Mouse (Mus musculus): Measurements from ENCODE around the gene Plekha7. TPM values are rescaled to one million over a fixed set of nuclear protein-coding genes. Genes with fewer than 3 reads are reported as not detected.
"Not testable (repeated sequence)": the region's sequence is repeated elsewhere in the genome, so short reads cannot be mapped to it uniquely, and the experiment has no call there.

The Plekha7 gene
- polyA plus RNA-seq, 1 experiment from 2014 or later, result 18.7 TPM

DNA sequence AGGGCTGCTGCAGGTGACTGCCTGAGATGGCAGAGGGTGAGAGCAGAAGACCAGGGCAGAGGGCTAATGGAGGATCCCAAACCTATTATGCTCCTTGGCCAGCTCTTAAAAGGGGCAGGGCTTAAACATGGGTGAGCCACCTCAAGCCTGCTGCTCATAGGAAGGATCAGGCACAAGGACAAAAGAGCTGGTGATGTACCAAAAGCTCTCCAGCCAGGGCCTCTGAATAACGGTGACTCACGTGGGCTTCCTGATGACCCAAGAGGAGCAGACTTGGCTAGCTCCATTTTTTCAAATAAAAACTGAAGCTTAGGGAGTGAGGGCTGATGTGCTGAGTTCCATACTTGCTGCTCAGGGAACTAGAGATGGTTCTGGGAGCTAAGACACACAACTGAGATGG, 192.2 kb downstream of the Plekha7 start:
- no peak for ATAC-seq
- Histone ChIP-seq H3K4me2 (ENCODE audit: low read depth, low read length) (no peak overlapping the region), H3K36me3 (ENCODE audit: control insufficient read depth, insufficient read depth, low read length) (no peaks in the 10 kb centered on the region), H3K4me3 (ENCODE audit: low read length) (no peak overlapping the region), H3K27me3 (replicated peaks; ENCODE audit: control insufficient read depth, insufficient read depth, low read length) (no peaks in the 10 kb centered on the region), H3K9ac (ENCODE audit: low read depth, low read length) (no peak overlapping the region), H3K4me1 (ENCODE audit: control insufficient read depth, insufficient read depth, low read length) (no peaks in the 10 kb centered on the region), H3K9me3 (ENCODE audit: control insufficient read depth, low read length) (no peaks in the 10 kb centered on the region), H3K27ac (ENCODE audit: low read length) (no peak overlapping the region)
- 86% methylated on average over 2 of the region's 2 CpGs for WGBS

DNA sequence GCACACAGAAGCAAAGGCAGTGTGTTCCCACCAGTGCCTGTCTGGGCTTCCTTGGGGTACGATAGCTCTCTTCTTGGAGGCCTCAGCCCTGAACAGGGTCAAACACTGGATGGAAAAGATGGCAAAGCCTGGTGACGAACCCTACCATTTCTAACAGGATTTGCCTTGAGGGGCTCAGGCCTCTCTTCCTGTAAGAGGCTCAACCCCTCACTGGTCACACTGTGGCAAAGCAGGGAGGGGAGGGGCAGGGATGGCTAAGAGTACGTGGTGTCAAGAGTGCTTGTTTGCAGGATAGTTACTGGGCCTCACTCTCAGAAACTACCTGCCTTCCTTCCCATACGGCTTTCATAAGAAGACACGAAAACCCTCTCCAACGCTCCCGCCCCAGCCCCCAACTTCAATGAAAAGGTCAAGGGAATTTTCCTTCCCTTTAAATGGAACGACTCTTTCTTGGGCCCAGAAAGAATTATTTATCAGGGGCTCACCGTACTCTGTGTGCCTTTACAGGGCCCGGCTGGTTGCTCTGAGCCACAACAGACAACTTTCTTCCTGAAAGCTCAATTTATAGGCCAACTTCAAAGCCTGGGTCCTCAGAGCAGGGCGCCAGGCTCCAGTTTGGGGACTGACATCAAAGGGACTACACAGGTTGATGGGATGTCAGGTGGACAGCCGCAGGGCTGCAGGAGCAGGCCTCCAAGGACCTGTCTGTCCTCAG, 192.8 kb downstream of the Plekha7 start:
- Histone ChIP-seq H3K27ac (ENCODE audit: low read length) (no peak overlapping the region), H3K36me3 (ENCODE audit: control insufficient read depth, insufficient read depth, low read length) (no peaks in the 10 kb centered on the region), H3K4me2 (ENCODE audit: low read depth, low read length) (no peak overlapping the region), H3K4me1 (ENCODE audit: control insufficient read depth, insufficient read depth, low read length) (no peaks in the 10 kb centered on the region), H3K27me3 (replicated peaks; ENCODE audit: control insufficient read depth, insufficient read depth, low read length) (no peaks in the 10 kb centered on the region), H3K9ac (ENCODE audit: low read depth, low read length) (no peak overlapping the region), H3K4me3 (ENCODE audit: low read length) (no peak overlapping the region), H3K9me3 (ENCODE audit: control insufficient read depth, low read length) (no peaks in the 10 kb centered on the region)
- no peak for ATAC-seq
- WGBS, result 69% methylated on average over 12 of the region's 12 CpGs

DNA sequence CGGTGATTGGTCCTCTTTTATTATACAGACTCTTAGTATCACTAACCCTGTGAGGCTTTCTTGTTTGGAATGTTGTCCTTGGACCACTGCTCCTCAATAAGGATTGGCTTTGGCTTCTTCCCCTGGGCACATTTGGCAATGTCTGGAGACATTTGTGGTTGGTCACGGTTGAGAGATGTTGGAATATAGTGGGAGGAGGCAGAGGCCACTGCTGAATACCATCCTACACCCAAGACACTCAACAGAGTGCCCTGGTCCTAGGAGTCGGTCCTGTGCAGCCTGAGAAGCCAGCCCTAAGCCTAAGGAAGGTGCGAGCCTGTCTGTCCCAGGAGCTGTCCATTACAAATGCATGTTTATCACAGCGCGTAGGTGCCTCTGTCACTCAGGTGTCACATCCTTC, 196.6 kb downstream of the Plekha7 start:
- H3K9ac ChIP-seq (ENCODE audit: low read depth, low read length), result no peak overlapping the region
- H3K27me3 ChIP-seq (replicated peaks; ENCODE audit: control insufficient read depth, insufficient read depth, low read length), result no peaks in the 10 kb centered on the region
- no peak overlapping the region for H3K27ac ChIP-seq (ENCODE audit: low read length)
- H3K36me3 ChIP-seq (ENCODE audit: control insufficient read depth, insufficient read depth, low read length), result no peaks in the 10 kb centered on the region; the same call in 1 of the 2 replicates
- no peak overlapping the region for H3K4me3 ChIP-seq (ENCODE audit: low read length)
- 85% methylated on average over 6 of the region's 6 CpGs for WGBS
- no peak overlapping the region for H3K4me2 ChIP-seq (ENCODE audit: low read depth, low read length)
- no peaks in the 10 kb centered on the region for H3K4me1 ChIP-seq (ENCODE audit: control insufficient read depth, insufficient read depth, low read length)
- no peaks in the 10 kb centered on the region for H3K9me3 ChIP-seq (ENCODE audit: control insufficient read depth, low read length)
- ATAC-seq, result no peak

DNA sequence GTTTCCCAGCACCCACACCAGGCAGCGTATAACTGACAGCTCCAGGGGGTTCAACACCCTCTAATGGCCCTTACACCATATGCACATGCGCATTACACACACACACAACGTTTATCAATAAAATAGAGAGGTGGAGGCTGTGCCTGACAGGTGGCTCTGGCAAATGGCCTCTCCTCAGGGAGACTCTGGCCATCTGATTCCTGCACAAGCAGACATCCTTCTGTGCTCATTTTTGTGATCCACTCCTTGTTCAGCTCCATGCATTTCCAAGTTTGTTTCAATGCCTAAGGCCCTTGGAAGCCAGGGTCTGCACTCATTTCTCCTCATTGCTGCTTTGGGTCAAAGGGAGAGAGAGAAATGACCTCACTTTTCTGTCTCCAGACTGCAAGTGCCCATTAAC, 197.5 kb downstream of the Plekha7 start:
- ATAC-seq, result no peak
- Histone ChIP-seq H3K27ac (ENCODE audit: low read length) (no peak overlapping the region), H3K36me3 (ENCODE audit: control insufficient read depth, insufficient read depth, low read length) (no peaks in the 10 kb centered on the region; the same call in 1 of the 2 replicates), H3K27me3 (replicated peaks; ENCODE audit: control insufficient read depth, insufficient read depth, low read length) (no peaks in the 10 kb centered on the region), H3K9me3 (ENCODE audit: control insufficient read depth, low read length) (no peaks in the 10 kb centered on the region), H3K4me3 (ENCODE audit: low read length) (no peak overlapping the region), H3K9ac (ENCODE audit: low read depth, low read length) (no peak overlapping the region), H3K4me1 (ENCODE audit: control insufficient read depth, insufficient read depth, low read length) (no peaks in the 10 kb centered on the region), H3K4me2 (ENCODE audit: low read depth, low read length) (no peak overlapping the region)
- 64% methylated on average over 3 of the region's 3 CpGs for WGBS

DNA sequence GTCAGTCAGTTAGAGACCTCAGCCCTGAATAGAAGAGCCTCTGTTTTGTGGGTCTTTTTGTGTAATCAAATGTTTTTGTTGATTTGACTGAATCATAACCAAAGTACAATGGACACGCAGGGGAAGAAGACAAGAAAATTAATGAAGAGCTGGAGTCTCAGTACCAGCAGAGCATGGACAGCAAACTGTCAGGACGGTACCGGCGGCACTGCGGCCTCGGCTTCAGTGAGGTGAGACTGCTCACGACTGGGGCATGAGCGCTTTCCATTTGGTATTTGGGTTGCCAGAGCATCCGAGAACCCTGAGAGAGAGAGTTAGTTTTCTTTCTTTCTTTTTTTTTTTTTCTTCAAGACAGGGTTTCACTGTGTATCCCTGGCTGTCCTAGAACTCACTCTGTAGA, 205.1 kb downstream of the Plekha7 start:
- WGBS, result 93% methylated on average over 9 of the region's 9 CpGs
- no peak for ATAC-seq
- no peak overlapping the region for H3K9ac ChIP-seq (ENCODE audit: low read depth, low read length)
- no peak overlapping the region for H3K4me3 ChIP-seq (ENCODE audit: low read length)
- no peaks in the 10 kb centered on the region for H3K27me3 ChIP-seq (replicated peaks; ENCODE audit: control insufficient read depth, insufficient read depth, low read length)
- no peaks in the 10 kb centered on the region for H3K4me1 ChIP-seq (ENCODE audit: control insufficient read depth, insufficient read depth, low read length)
- H3K36me3 ChIP-seq (ENCODE audit: control insufficient read depth, insufficient read depth, low read length), result peaks cover 12% of the 10 kb centered on the region
- no peaks in the 10 kb centered on the region for H3K9me3 ChIP-seq (ENCODE audit: control insufficient read depth, low read length)
- H3K27ac ChIP-seq (ENCODE audit: low read length), result no peak overlapping the region
- H3K4me2 ChIP-seq (ENCODE audit: low read depth, low read length), result no peak overlapping the region

DNA sequence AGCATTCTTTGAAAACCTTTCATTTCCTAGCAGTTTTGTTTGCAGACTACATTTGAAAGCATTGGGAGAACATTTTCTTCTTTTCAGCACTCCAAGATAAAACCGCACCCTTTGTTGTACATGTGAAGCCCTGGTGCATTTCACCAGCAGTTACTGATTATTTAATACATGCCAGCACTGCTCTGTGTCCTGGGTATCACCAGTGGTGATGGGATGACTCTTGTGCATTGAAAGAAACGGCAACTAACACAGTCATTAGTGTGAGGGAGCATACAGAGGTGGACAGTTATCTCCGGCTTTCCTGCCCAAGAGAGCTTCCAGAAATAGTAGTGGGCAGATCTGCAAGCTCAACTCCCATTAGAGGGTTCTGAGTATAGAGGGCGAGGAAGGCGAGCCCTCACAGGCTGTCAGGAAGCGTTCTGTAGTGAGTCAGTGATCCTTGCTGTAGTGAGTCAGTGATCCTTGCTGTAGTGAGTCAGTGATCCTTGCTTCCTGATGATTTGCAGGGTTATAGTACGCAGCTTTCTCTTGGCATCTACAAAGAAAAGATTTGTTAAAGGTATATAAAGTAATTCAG, 208.1 kb downstream of the Plekha7 start:
- H3K4me1 ChIP-seq (ENCODE audit: control insufficient read depth, insufficient read depth, low read length), result peaks cover 3% of the 10 kb centered on the region
- no peak for ATAC-seq
- WGBS, result 85% methylated on average over 7 of the region's 7 CpGs

DNA sequence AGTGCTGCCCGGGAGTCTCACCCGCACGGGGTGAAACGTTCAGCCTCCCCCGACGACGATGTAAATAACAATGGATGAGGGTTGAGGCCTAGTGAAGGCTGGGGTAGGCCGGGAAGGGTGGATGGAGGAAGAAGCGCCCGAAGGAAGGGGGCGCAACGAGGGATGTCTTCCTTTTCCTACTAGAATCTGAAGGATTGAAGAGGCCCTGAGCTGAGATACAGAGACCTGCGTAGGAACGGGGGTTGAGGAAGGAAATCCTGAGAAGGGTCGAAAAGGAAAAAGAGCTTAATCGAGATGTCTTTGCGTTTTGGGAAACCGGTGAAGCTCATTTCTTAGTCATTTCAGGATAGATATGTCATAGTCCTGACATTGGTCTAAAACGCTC, 214.7 kb downstream of the Plekha7 start:
- Histone ChIP-seq H3K27me3 (replicated peaks; ENCODE audit: control insufficient read depth, insufficient read depth, low read length) (no peaks in the 10 kb centered on the region), H3K4me3 (ENCODE audit: low read length) (peak overlapping the region; percentile 65), H3K9ac (ENCODE audit: low read depth, low read length) (peak overlapping the region; percentile 80), H3K4me2 (ENCODE audit: low read depth, low read length) (peak overlapping the region; percentile 84), H3K27ac (ENCODE audit: low read length) (peak overlapping the region; percentile 85), H3K4me1 (ENCODE audit: control insufficient read depth, insufficient read depth, low read length) (peaks cover 10% of the 10 kb centered on the region), H3K9me3 (ENCODE audit: control insufficient read depth, low read length) (no peaks in the 10 kb centered on the region), H3K36me3 (ENCODE audit: control insufficient read depth, insufficient read depth, low read length) (no peaks in the 10 kb centered on the region)
- peak; percentile 89 for ATAC-seq
- 0% methylated on average over 19 of the region's 19 CpGs for WGBS

More for the DNA sequence above, 208.1 kb downstream of the Plekha7 start:
- Histone ChIP-seq H3K4me3 (ENCODE audit: low read length) (no peak overlapping the region), H3K36me3 (ENCODE audit: control insufficient read depth, insufficient read depth, low read length) (peaks cover 12% of the 10 kb centered on the region), H3K4me2 (ENCODE audit: low read depth, low read length) (no peak overlapping the region), H3K27ac (ENCODE audit: low read length) (no peak overlapping the region), H3K9me3 (ENCODE audit: control insufficient read depth, low read length) (no peaks in the 10 kb centered on the region), H3K9ac (ENCODE audit: low read depth, low read length) (no peak overlapping the region), H3K27me3 (replicated peaks; ENCODE audit: control insufficient read depth, insufficient read depth, low read length) (no peaks in the 10 kb centered on the region)

DNA sequence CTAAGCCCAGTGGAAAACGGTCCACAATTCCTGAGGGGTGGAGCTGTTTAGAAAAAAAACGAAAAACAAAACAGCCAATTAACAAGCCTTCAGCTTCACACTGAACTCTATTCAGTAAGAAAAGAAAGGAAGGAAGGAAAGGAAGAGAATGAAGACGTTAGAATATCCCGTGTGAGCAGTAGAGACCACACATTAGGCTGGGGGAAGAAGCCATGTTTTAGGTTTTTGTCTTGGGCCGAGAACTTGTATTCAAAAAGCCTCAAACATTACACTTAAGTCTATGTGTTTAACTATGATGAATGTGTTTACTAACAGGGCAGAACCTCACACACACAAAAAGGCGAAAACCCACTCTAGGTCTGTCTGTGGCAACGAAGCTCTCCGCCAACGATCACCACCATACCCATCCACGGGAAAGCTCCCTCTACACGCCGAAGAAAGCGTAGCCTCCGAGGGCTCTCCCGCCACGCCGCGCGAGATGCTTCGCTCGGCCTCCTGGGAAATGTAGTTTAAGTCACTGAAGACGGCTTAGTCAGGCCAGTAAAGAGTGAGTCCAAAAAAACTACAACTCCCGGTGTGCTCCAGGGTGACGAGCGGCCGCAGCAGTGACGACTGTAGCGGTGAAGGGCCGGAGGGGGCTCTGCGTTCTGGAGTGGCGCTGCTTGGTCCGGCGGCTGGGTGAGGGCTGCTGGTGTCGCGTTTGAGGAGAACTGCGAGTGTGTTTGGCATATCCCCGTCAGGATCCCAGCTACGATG, 215.3 kb downstream of the Plekha7 start:
- Histone ChIP-seq H3K4me3 (ENCODE audit: low read length) (peak overlapping the region; percentile 65), H3K9me3 (ENCODE audit: control insufficient read depth, low read length) (no peaks in the 10 kb centered on the region), H3K4me1 (ENCODE audit: control insufficient read depth, insufficient read depth, low read length) (peaks cover 10% of the 10 kb centered on the region), H3K27ac (ENCODE audit: low read length) (peak overlapping the region; percentile 85), H3K9ac (ENCODE audit: low read depth, low read length) (peak overlapping the region; percentile 80), H3K4me2 (ENCODE audit: low read depth, low read length) (peak overlapping the region; percentile 84), H3K36me3 (ENCODE audit: control insufficient read depth, insufficient read depth, low read length) (no peaks in the 10 kb centered on the region), H3K27me3 (replicated peaks; ENCODE audit: control insufficient read depth, insufficient read depth, low read length) (no peaks in the 10 kb centered on the region)
- WGBS, result under 1% methylated on average over 38 of the region's 38 CpGs
- peak; percentile 100 for ATAC-seq

DNA sequence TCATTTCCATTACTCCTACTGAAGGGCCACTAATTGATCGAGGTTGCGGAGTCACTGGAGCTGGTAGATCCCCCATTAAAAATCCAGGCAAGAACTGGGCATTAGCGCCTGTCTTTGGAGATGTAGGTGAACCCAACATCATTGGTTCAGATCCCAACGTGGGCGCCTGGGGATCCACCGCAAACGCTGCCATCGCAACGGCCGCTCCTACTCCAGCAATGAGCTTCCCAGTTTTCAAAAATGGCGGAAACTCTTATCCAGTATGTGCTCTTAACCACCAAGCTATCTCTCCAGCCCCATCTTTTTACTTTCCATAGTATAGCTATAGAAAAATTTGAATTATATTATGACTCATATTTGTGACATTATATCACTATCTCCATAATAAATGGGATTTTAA, 223.8 kb downstream of the Plekha7 start, which contains the start of gene Gm4353:
TSS of gene Gm4353 (minus strand) at position 270 of the 400 bp plus-strand sequence.
- 97% methylated on average over 11 of the region's 11 CpGs for WGBS
- not testable (repeated sequence) for H3K4me1 ChIP-seq (ENCODE audit: control insufficient read depth, insufficient read depth, low read length); ATAC-seq; H3K27ac ChIP-seq (ENCODE audit: low read length); H3K9me3 ChIP-seq (ENCODE audit: control insufficient read depth, low read length); H3K27me3 ChIP-seq (replicated peaks; ENCODE audit: control insufficient read depth, insufficient read depth, low read length); H3K36me3 ChIP-seq (ENCODE audit: control insufficient read depth, insufficient read depth, low read length); H3K4me3 ChIP-seq (ENCODE audit: low read length); H3K9ac ChIP-seq (ENCODE audit: low read depth, low read length); H3K4me2 ChIP-seq (ENCODE audit: low read depth, low read length)
